ENCODE assay signal across 13 mouse cellular contexts in the genomic region with DNA sequence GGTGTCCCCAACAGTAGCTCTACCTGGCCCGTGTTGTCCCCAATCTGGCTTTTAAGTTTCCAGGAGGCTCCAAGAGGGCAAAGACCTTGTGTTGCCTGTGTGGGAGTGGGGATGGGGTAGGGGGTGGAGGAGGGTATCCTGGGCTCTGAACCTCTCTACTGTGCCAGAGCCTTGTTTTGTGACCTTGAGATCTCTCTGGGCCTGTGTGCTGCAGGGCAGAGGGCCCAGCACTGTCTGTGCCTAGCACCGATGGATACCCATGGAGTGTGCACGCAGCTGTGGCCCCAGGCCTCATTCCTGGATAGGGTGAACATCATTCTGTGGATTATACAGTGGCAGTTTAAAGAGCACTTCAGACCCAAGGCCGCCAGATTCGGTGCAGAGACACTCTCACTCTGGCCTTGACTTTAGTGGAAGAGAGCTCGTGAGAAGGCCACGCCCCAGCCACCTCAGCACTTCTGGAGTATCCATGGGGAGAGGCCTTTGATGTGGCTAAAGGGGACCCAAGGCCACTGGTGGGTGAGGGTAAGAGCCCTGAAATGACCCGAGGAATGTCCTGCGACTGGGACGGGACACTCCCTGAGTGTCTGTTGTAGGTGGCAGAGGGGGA. TPM values are rescaled to one million over a fixed set of nuclear protein-coding genes. Genes with fewer than 3 reads are reported as not detected.
DNase-seq lines count a peak whose midpoint lies in the region; ATAC-seq and TF ChIP-seq lines count a peak whose summit lies in the region.
"Had no signal": no experiment of that assay in that cellular context is flagged by ENCODE, and none has a peak within 500 bp of the region (broad histone marks: within the 10 kb centered on the region; RNA-seq: fewer than 3 reads in every experiment).

No protein-coding gene starts in this region.

- intact Hi-C loops in left cerebral cortex, postnatal 36 days (cut with DNase I), result no loop called here

- H3K9ac ChIP-seq in heart, embryonic 13.5 days, result peak overlapping the region; percentile 88
- 0 out of 2 replicates have a peak overlapping the region, but pooled peaks have one; percentile 83 for H3K9ac ChIP-seq in kidney, postnatal 0 days (ENCODE audit: low read depth, low read length)
- H3K9ac ChIP-seq: forebrain, postnatal 0 days; hindbrain, embryonic 13.5 days had no signal

- H3K4me2 ChIP-seq in heart, embryonic 13.5 days, result peak overlapping the region; percentile 71
- peak overlapping the region; percentile 97 for H3K4me2 ChIP-seq in kidney, postnatal 0 days (ENCODE audit: low read length)

- no peak overlapping the region for H3K27ac ChIP-seq in heart, embryonic 13.5 days (replicated peaks)
- H3K27ac ChIP-seq in kidney, postnatal 0 days, result no peak overlapping the region
- H3K27ac ChIP-seq: hindbrain, embryonic 13.5 days; macrophage had no signal

- TF ChIP-seq CTCF in kidney, postnatal 0 days (IDR thresholded peaks at IDR 0.05; ENCODE audit: low read depth), result no peak

- H3K9me3 ChIP-seq in heart, embryonic 13.5 days, result no peaks in the 10 kb centered on the region
- H3K9me3 ChIP-seq in kidney, postnatal 0 days (replicated peaks; ENCODE audit: low read length), result no peaks in the 10 kb centered on the region
- H3K9me3 ChIP-seq: hindbrain, embryonic 13.5 days had no signal

- H3K4me3 ChIP-seq in heart, embryonic 13.5 days, result peak overlapping the region; percentile 71
- H3K4me3 ChIP-seq in kidney, postnatal 0 days (replicated peaks; ENCODE audit: low read depth, low read length), result no peak overlapping the region
- H3K4me3 ChIP-seq: hindbrain, embryonic 13.5 days had no signal

- peaks cover 41% of the 10 kb centered on the region for H3K4me1 ChIP-seq in heart, embryonic 13.5 days
- H3K4me1 ChIP-seq in kidney, postnatal 0 days (replicated peaks; ENCODE audit: insufficient read depth, low read length), result peaks cover 33% of the 10 kb centered on the region

- peaks cover 48% of the 10 kb centered on the region for H3K36me3 ChIP-seq in heart, embryonic 13.5 days
- peaks cover 17% of the 10 kb centered on the region; the same call in 1 of the 2 replicates for H3K36me3 ChIP-seq in kidney, postnatal 0 days (ENCODE audit: insufficient read depth, low read length)

- no peak for ATAC-seq in heart, embryonic 13.5 days (ENCODE audit: extremely low read depth, insufficient number of reproducible peaks, low FRiP score, low TSS enrichment)
- ATAC-seq in kidney, postnatal 0 days (replicated peaks; ENCODE audit: low FRiP score, low read depth), result no peak
- ATAC-seq: forebrain, postnatal 0 days had no signal

- H3K27me3 ChIP-seq in heart, embryonic 13.5 days (replicated peaks), result no peaks in the 10 kb centered on the region
- no peaks in the 10 kb centered on the region for H3K27me3 ChIP-seq in kidney, postnatal 0 days (ENCODE audit: insufficient read depth, low read length)
- H3K27me3 ChIP-seq: hindbrain, embryonic 13.5 days had no signal

- DNase-seq in heart, adult 18-20 months, result no peak
- peak; percentile 38 for DNase-seq in ovary, postnatal 36 days (ENCODE audit: low spot score)
- no peak for DNase-seq in ovary, postnatal 10 days (ENCODE audit: low spot score)
- DNase-seq in kidney, postnatal 0 days (ENCODE audit: low spot score), result no peak
- DNase-seq in T-cell, adult 2 months (ENCODE audit: low spot score), result no peak
- DNase-seq in left cerebral cortex, postnatal 36 days (ENCODE audit: low spot score in 2 of 2), result no peak
- no peak for DNase-seq in spleen, adult 18-20 months
- DNase-seq: embryo, embryonic 11 days; forebrain, postnatal 0 days; layer of hippocampus, postnatal 36 days had no signal

- 52% methylated on average over 10 of the region's 10 CpGs for WGBS in heart, embryonic 13.5 days
- WGBS in kidney, postnatal 0 days, result 72% methylated on average over 10 of the region's 10 CpGs

RNA-seq across cellular contexts. Expression of a gene that starts 2.0 kb away (rescaled TPM):
- polyA plus RNA-seq in heart, embryonic 13.5 days (2015; fragmentation: Nextera tagmentation; extraction: Ambion mirVana), result 84.9 and 99.1 TPM in 2 replicates
- 10 to 100 TPM; 38.6 to 43.6 TPM for total RNA-seq in heart, adult 18-20 months (2021)
- 131 and 148 TPM in 2 replicates for polyA plus RNA-seq in kidney, postnatal 0 days (2015; fragmentation: Nextera tagmentation; extraction: Ambion mirVana)
- total RNA-seq in left cerebral cortex, postnatal 36 days (2021), result 10 to 100 TPM; 23.5 to 31.0 TPM

RNA-seq across cellular contexts. Expression of a gene that starts 29.0 kb away (rescaled TPM):
- 14.9 and 15.4 TPM in 2 replicates for polyA plus RNA-seq in heart, embryonic 13.5 days (2015; fragmentation: Nextera tagmentation; extraction: Ambion mirVana)
- 1 to 10 TPM; 3.7 to 4.1 TPM for total RNA-seq in heart, adult 18-20 months (2021)
- 18.5 and 19.2 TPM in 2 replicates for polyA plus RNA-seq in kidney, postnatal 0 days (2015; fragmentation: Nextera tagmentation; extraction: Ambion mirVana)
- total RNA-seq in left cerebral cortex, postnatal 36 days (2021), result 1 to 10 TPM; 8.0 to 8.8 TPM

RNA-seq across cellular contexts. Expression of a gene that starts 35.1 kb away (rescaled TPM):
- polyA plus RNA-seq in heart, embryonic 13.5 days (2015; fragmentation: Nextera tagmentation; extraction: Ambion mirVana), result 59.8 and 60.3 TPM in 2 replicates
- total RNA-seq in heart, adult 18-20 months (2021), result 10 to 100 TPM; 14.5 to 20.7 TPM
- 33.2 and 33.4 TPM in 2 replicates for polyA plus RNA-seq in kidney, postnatal 0 days (2015; fragmentation: Nextera tagmentation; extraction: Ambion mirVana)
- total RNA-seq in left cerebral cortex, postnatal 36 days (2021), result 10 to 100 TPM; 10.9 to 13.5 TPM
